Mouse (Mus musculus) liver, adult (tissue): ENCODE data around the gene Eaf2.

Experiments used
- GATA4 ChIP-seq: IDR thresholded peaks from 2 replicates; pipeline ENCODE4 v1.6.1; 2014; ENCODE audit warnings: mild to moderate bottlenecking, low read length; ENCODE audit not compliant: insufficient replicate concordance

Eaf2 gene

DNA sequence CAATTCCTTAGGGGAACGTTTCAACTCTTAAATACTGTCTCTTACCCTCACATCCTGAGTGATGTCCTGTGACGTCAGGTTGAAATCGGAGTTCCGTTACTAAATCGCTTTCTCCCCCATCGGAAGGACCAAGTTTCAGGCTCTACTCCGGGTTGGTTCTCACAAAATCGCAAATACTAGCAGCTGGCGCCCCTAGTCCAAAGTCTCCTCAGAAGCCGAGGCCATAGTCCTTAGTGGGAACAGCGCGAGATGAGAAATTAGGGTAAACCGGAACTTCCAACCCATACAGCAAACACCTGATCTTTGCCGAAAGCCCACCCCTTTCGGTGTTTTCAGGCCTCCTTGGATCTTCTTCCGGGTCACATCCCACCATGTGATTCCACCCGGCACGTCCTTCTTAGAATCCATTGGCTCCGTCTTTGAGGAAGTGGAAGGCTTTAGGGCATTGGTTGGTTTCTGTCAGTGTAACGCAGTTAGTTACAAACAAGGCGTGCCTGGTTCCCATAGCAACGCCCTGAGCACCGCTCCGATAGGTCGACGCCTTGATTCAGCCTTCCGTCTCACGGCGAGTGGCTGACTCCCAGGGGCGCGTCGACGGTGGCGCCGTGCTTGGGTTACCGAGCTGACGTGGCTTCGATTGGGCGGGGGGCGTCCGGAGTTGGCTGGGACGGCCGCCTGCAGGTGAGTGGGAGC is at the start of gene Eaf2, which contains the start of gene Golgb1:
Gene Eaf2 (minus strand): TSS at position 421 of the 693 bp plus-strand sequence.
Gene Golgb1 (plus strand): TSS at position 558 of the 693 bp plus-strand sequence.
- no peak for TF ChIP-seq GATA4

DNA sequence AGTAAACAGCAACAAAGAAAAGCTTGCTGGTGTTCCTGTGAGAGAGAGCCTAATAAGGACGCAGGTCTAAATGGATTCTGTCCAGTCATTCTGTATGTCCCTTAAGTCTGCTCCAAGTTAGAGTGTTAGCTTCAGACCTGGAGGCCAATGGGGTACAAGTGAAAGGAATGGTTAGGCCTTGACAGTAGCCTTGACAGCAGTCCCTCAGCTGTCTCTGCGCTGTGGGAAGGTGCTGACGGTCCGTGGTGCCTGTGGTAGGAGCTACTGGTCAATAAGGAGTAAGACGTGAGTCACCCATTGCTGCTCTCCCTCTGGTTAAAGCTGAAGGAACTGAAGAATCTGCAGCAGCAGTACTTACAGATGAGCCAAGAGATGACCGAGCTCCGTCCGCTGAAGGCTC is 49.5 kb upstream of the Eaf2 start:
- no peak for TF ChIP-seq GATA4

DNA sequence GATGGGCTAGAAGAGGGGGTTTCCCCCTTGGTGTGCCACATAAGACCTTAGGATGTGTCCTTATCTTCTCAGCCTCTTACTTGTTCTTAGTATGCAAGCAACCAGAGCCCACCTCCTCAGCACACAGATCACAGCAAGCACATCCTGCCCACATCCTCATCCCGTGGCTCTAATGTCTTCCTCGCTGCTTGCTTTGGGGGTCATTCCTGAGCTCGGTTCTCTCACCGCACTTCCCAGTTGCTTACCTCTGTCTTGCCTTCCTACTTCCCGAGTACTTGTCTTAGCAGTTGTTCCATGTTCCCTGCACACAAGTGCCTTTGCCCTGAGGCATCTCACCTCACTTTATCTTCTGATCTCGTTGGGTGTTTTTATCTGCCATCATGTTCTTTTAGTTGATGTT is 47.2 kb upstream of the Eaf2 start:
- no peak for TF ChIP-seq GATA4

DNA sequence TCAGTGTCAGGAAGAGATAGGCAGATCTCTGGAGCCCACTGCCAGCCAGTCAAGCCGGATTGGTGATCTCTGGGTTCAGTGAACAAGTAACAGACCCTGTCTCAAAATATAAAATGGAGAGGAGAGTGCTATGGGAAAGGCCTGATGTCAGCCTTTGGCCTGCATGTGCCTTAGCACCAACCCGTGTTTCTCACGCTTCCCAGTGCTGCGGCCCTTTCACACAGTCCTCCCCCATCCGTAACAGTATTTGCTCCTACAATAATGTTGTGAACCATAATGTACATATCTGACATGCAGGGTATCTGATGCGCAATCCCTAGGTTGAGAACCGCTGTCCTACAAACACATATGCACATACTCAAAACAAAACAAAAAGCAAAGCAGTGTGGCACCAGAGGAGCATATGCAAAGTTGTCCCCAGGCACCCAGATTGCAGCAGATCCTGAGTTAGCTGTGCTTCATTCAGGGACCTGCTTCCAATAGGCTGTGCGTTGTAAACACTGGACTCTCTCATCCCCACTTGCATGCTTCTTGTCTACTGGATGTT is 46.3 kb upstream of the Eaf2 start:
- TF ChIP-seq GATA4, result no peak

DNA sequence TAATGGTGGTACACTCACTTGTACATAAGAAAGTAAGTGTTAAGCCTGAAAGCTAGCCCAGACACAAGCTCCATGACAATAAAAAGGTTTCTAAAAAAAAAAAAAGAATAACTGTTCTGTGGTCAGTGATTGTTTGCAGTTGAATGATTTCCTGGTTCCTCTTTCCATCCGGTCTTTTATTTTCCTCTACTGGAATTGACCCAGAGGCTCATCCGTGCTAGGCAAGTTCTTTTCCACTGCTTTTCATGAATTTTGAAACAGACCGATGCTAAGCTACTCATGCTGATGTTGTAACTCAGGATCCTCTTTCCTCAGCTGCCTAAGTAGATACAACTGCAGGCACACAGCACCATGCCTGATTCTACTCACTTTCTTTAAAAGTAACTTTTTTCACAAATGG is 45.6 kb upstream of the Eaf2 start:
- no peak for TF ChIP-seq GATA4

DNA sequence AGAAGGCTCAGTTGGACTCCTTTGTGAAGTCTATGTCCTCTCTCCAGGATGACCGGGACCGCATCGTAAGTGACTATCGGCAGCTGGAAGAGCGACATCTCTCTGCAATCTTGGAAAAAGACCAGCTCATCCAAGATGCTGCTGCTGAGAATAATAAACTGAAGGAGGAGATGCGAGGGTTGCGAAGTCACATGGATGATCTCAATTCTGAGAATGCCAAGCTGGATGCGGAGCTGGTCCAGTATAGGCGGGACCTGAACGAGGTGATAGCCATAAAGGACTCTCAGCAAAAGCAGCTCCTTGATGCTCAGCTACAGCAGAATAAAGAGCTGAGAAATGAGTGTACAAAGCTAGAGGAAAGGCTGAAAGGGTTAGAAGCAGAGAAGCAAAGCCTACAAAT is 43.7 kb upstream of the Eaf2 start:
- TF ChIP-seq GATA4, result no peak

DNA sequence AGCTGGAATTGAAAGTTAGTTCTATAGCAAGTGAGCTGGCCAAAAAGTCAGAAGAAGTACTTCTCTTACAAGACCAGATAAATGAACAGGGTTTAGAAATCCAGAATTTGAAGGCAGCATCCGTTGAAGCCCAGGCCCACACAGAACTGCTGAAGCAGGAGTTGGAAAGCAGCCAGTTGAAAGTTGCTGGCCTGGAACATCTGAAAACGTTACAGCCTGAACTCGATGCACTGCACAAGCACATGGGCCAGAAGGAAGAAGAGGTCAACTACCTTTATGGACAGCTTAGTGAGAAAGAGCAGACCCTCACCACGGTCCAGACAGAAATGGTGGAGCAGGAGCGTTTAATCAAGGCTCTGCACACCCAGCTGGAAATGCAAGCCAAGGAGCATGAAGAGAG is 39.4 kb upstream of the Eaf2 start:
- TF ChIP-seq GATA4, result no peak

DNA sequence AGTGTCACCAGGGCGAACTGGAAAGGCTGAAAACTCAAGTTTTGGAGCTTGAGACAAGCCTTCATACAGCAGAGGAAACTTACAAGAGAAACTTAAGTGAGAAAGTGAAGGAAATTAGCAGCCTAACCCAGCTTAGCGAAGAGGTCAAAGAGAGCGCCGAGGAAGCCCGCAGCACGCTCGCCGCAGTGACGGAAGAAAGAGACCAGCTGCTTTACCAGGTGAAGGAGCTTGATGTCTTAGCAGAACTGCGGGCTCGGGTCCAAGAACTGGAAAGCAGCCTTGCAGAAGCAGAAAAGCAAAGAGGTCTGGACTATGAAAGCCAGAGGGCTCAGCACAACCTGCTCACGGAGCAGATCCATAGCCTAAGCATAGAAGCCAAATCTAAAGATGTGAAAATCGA is 37.5 kb upstream of the Eaf2 start:
- TF ChIP-seq GATA4, result no peak

DNA sequence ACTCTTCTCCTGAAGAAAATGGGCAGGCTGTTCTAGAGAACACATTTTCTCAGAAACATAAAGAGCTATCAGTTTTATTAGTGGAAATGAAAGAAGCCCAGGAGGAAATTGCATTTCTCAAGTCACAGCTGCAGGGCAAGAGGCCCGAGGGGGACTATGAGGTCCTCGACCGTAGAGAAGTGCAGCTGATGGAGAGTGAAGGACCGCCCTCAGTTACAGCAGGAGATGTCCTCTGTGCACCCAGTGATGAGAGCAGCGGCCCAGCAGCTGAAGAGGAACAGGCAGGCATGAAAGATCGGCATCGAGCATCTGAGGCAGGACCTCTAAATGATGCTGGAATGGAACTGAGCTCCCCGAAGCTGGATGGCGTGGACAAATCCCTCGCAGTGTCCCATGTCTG is 37.1 kb upstream of the Eaf2 start:
- no peak for TF ChIP-seq GATA4

DNA sequence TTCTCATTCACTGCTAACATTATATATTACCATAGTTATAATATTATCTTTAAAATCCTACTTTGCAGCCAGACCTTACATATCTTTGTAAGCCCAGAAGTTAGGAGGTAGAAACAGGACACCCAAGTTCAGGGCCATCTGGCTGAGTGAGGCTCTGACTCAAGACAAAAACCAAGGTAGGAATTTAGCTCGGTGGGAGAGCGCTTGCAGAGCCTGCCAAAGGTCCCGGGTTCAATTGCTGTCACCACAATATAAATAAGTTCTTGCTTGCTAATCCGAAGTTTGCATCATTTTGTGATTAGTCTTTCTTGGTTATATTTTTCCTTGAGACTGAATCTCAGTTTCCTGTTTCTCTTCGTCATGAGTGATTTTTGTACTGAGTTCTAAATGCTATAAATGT is 28.4 kb upstream of the Eaf2 start:
- TF ChIP-seq GATA4, result no peak

DNA sequence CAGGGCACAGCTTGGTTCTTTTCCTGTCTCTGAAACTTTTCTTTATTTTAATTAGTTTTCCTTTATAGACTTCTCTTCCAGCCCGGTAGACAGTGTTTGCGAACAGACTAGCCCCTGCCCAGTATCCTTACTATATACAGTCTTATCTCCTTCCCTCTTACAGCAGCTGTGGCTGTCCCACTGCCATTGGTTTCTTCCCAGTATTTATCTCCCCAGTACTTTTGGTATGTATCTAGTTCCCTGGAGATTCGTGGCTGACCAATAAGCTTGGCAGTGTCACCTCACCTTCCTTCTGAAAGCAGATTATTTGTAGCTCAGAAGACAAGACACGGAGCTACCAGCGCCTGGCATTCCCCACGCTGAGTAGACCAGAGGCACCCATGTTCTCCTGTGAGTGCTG is 21.9 kb upstream of the Eaf2 start:
- TF ChIP-seq GATA4, result no peak

DNA sequence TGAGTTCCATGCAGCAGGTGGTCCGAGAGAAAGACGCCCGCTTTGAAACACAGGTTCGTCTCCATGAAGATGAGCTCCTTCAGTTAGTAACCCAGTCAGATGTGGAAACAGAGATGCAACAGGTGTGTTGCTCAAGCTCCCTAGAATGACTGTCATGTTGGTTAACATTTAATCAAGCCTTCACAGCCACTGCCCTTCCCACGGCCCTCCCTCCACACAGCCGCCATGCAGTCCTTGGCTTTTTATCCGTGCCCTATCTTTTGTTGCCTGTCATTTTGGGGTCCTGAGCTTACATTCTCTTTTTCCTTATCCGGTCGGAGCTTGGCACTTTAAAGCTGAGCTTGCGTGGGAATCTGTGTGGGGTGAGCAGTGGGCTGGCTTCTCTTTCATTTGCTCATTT is 18.5 kb upstream of the Eaf2 start:
- no peak for TF ChIP-seq GATA4

DNA sequence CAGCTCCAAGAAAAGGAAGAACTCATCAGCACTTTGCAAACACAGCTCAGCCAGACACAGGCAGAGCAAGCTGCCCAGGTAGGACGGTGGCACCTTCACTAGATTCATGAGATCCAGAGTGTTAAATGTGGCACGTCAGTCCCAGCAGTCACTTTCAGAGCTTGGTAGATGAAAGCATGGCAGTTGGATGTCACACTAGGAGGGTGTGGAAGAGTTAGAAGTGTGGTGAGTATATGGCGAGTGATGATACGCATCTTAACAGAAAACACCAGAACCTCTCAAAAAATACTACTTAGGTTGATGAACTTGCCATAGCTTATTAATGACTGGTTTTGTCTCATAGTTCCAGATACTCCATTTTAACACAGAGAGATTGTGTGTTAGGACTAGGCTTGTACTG is 16.6 kb upstream of the Eaf2 start:
- no peak for TF ChIP-seq GATA4

DNA sequence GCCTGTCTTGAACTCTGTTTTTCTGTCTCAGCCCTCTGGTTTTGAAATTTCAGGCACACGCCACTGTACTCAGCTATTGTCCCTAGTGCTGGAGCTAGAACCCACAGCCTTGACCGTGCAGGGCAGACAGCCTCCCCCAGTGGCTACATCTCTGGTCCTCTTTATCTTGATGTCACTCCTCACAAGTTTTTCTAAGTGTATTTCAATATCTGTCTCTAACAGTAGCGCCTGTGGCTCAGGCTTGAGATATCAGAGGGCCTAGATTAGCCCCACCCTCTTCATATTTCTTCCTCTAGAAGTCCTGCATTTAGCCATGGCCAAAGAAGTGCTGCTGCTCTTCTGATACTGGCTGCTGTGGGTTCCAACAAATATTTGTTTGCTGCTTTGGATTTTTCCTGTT is 15.8 kb upstream of the Eaf2 start:
- no peak for TF ChIP-seq GATA4

DNA sequence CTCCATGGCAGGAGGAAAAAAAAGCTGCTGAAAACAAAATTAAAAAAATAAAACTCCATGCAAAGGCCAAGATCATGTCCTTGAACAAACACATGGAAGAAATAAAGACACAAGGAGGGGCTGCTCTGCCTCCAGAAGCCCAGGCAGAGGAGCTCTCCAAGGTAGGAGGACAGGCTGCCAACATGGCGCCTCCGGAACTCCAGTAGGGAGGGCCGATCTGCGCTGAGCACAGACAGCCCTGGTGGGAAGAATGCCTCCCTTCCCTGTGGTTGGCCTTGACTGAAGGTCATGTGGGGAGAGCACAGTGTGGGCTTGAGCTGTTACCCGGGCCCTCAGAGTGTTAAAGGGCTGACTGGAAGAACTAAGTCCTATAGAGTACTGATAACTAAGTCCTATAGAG is 12.7 kb upstream of the Eaf2 start:
- TF ChIP-seq GATA4, result no peak

DNA sequence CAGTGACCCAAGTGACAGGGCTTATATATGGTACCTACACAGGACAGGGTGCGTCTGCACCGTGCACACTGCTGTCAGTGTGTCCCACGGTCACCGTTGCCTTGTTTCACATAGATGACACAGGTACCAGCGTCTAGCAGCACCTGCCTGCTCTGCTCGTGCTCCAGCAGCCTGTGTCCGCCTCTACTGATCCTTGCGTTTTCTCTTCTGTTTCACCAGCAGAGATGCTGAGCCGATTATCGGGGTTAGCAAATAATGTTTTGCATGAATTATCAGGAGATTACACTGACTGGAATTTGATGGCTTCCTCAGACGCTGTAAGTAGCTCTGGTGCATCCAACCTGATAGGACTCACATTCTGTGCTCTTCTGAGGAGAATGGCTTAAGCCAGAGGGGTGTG is 11.1 kb upstream of the Eaf2 start:
- no peak for TF ChIP-seq GATA4

DNA sequence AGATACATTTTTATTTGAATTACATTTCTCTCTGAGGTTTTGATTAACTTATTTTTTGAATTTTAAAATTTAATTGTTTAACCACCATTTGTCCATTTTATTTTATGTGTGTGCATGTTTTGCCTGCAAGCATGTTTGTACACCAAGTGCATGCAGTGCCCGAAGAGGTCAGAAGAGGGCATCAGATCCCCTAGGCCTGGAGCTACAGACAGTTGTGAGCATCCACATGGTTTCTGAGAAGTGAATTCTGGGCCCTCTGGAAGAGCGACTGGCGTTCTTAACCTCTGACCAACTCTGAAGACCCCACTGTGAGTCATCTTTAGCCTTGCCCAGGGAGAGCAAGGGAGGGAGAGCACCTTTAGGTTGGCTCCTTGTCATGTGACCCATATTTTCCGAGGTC is 10.1 kb upstream of the Eaf2 start:
- TF ChIP-seq GATA4, result no peak
